Mouse (Mus musculus): ENCODE measurements around the gene Spen. TPM values are rescaled to one million over a fixed set of nuclear protein-coding genes. Genes with fewer than 3 reads are reported as not detected.

Gene Spen
- polyA plus RNA-seq, 1 experiment from 2014 or later: 12.3 TPM

DNA sequence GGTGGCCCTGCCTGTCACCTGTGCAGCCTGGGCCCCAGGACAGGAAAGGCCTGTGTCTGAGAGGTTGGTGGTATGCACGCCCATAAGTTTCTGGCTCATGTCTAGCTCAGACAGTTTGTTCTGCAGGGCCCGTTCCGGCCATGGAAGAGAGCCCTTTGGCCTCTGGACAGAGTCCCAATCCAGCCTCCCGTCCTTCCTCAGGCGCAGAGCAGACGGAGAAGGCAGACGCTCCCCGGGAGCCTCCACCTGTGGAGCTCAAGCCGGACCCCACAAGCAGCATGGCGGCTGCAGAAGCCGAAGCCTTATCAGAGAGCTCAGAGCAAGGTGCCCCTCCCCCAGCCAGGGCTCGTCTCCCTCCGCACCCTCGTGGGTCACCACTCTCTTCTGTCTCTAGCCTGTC, 74.9 kb downstream of the Spen start:
- 87% methylated on average over 14 of the region's 14 CpGs for WGBS
- H3K4me3 ChIP-seq: no peak overlapping the region
- H3K27me3 ChIP-seq (ENCODE audit: low read depth, poor library complexity, severe bottlenecking): no peaks in the 10 kb centered on the region
- H3K4me1 ChIP-seq: peaks cover 38% of the 10 kb centered on the region
- H3K27ac ChIP-seq (replicated peaks): no peak overlapping the region
- H3K36me3 ChIP-seq: peaks cover 87% of the 10 kb centered on the region
- no peak for DNase-seq (ENCODE audit: low spot score)
- no peaks in the 10 kb centered on the region for H3K9me3 ChIP-seq (replicated peaks)

DNA sequence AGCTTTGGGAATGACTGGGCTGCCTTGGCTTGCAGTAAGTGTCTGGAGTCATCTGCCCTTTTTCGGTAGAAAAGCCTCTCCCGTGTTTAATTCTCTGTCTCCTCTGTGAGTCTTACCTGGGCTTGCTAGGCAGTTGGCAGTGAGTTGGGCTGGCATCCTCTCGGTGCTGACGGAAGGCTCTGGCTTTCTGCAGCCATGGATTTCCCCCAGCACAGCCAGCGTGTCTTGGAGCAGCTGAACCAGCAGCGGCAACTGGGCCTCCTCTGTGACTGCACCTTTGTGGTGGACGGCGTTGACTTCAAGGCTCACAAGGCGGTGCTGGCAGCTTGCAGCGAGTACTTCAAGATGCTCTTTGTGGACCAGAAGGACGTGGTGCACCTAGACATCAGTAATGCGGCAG, 76.8 kb downstream of the Spen start:
- peak overlapping the region; percentile 3; the same call in 1 of the 2 replicates for H3K27ac ChIP-seq (replicated peaks)
- WGBS: 91% methylated on average over 12 of the region's 12 CpGs
- peaks cover 81% of the 10 kb centered on the region for H3K36me3 ChIP-seq

DNA sequence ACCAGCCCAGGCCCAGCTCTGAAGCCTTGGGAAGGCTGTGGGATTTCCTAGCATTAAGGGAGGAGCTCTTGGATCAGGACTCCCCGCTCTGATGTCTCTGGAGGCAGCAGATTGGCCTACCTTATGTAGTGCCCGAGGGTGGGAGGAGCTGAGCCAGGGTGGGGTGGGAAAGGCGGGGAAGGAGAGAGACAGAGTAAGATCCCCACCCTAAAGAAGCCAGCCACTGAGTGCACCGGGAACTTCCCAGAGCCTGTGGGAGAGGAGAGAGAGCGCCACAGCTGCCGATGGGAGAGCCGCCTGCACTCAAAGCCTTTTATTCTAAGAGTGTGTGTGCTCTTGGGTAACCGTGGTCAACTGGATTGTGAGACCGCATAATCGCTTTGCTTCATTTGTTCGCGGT, 77.3 kb downstream of the Spen start:
- H3K9me3 ChIP-seq (replicated peaks): no peaks in the 10 kb centered on the region

More for the DNA sequence above, 76.8 kb downstream of the Spen start:
- no peaks in the 10 kb centered on the region for H3K27me3 ChIP-seq (ENCODE audit: low read depth, poor library complexity, severe bottlenecking)
- no peak overlapping the region for H3K4me3 ChIP-seq
- peaks cover 47% of the 10 kb centered on the region for H3K4me1 ChIP-seq
- no peak for DNase-seq (ENCODE audit: low spot score)
- H3K9me3 ChIP-seq (replicated peaks): no peaks in the 10 kb centered on the region

DNA sequence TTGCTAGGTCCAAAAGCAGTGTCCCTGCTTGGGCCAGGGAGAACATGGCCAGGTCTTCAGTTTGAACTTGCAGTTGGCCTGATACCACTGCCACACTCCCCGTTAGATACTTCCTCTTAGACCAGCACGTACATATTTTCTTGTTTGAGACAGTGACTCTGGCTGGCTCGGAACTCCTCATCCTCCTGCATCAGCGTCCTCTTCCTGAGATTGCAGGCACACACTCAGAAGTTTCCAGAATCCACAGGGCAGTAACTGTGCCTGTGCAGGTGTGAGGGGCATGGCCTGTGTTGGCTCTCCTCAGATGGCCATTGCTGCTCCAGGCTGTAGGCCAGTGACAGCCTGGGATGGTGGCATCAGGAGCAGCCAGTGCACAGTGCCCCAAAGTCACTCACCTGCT, 77.9 kb downstream of the Spen start:
- Histone ChIP-seq H3K36me3 (peaks cover 81% of the 10 kb centered on the region), H3K9me3 (replicated peaks) (no peaks in the 10 kb centered on the region), H3K4me1 (peaks cover 40% of the 10 kb centered on the region), H3K4me3 (no peak overlapping the region), H3K27ac (replicated peaks) (no peak overlapping the region), H3K27me3 (ENCODE audit: low read depth, poor library complexity, severe bottlenecking) (no peaks in the 10 kb centered on the region)
- DNase-seq (ENCODE audit: low spot score): no peak
- WGBS: 90% methylated on average over 4 of the region's 4 CpGs

More for the DNA sequence above, 77.3 kb downstream of the Spen start:
- Histone ChIP-seq H3K4me3 (no peak overlapping the region), H3K27me3 (ENCODE audit: low read depth, poor library complexity, severe bottlenecking) (no peaks in the 10 kb centered on the region), H3K4me1 (peaks cover 46% of the 10 kb centered on the region), H3K27ac (replicated peaks) (0 out of 2 replicates have a peak overlapping the region, but pooled peaks have one; percentile 30), H3K36me3 (peaks cover 81% of the 10 kb centered on the region)
- DNase-seq (ENCODE audit: low spot score): no peak
- 64% methylated on average over 12 of the region's 12 CpGs for WGBS

DNA sequence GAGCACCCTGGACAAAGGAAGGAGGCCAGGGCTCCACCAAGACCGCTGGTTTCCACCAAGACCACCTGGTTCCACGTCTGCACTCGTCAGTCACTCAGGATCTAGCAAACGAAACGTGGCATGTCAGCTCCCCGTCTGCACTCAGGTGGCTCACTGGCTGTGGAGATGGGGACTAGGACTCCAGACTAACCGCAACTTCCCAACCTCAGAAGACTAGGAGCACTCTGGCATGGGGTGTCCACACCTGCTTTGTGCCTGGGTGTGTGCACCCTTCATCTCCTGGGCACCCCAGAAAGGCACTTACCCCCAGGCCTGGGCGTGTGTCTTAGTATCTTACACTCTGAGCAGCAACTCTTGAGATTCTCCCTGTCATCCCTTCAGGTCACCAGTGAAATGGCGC, 78.6 kb downstream of the Spen start:
- Histone ChIP-seq H3K36me3 (peaks cover 81% of the 10 kb centered on the region), H3K4me3 (no peak overlapping the region), H3K4me1 (peaks cover 42% of the 10 kb centered on the region), H3K9me3 (replicated peaks) (no peaks in the 10 kb centered on the region), H3K27ac (replicated peaks) (no peak overlapping the region), H3K27me3 (ENCODE audit: low read depth, poor library complexity, severe bottlenecking) (no peaks in the 10 kb centered on the region)
- no peak for DNase-seq (ENCODE audit: low spot score)
- 91% methylated on average over 9 of the region's 9 CpGs for WGBS

DNA sequence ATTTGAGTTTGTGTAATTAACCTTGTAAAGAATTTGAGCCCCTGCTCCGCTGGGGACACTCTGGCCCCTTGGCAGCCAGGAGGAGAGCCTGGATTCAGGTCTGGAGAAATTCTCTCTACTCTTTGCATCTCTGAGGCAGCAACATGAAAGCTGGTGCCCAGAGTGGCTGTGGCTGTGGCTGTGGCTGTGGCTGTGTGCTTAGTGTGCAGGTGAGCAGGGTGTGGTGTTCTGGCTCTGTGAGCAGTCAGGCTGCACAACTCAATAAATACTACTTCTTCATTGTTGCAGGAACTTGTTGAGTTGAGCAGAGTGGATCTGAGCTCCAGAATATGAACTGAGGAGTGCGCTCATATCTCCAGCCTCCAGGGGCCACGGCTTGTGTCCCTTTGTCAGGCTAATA, 79.5 kb downstream of the Spen start:
- WGBS: 80% methylated on average over 3 of the region's 3 CpGs
- peaks cover 80% of the 10 kb centered on the region for H3K36me3 ChIP-seq
- H3K27me3 ChIP-seq (ENCODE audit: low read depth, poor library complexity, severe bottlenecking): no peaks in the 10 kb centered on the region
- H3K27ac ChIP-seq (replicated peaks): 0 out of 2 replicates have a peak overlapping the region, but pooled peaks have one; percentile 4
- H3K4me1 ChIP-seq: peaks cover 42% of the 10 kb centered on the region
- no peak overlapping the region for H3K4me3 ChIP-seq
- no peaks in the 10 kb centered on the region for H3K9me3 ChIP-seq (replicated peaks)
- no peak for DNase-seq (ENCODE audit: low spot score)

DNA sequence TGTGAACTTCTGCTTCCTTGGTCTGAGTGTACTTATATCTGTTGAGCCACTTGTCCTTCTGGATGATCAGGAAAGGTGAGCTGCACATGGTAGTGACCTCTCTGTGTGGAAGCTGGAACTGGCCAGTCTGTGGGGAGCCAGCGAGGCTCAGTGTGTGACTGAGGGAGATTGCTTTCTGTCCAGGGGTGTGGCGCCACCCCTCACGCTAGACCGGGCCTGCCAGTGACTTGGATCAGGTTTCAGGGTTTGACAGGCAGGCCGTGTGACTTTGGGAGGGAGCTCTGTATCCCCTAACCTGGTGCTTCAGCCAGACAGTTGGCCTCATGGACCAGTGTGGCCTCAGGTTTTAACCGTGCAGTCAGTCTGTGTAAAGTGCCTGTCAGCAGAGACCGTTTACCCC, 80.2 kb downstream of the Spen start:
- Histone ChIP-seq H3K4me3 (no peak overlapping the region), H3K27me3 (ENCODE audit: low read depth, poor library complexity, severe bottlenecking) (no peaks in the 10 kb centered on the region), H3K27ac (replicated peaks) (peak overlapping the region; percentile 65; the same call in 1 of the 2 replicates), H3K4me1 (peaks cover 42% of the 10 kb centered on the region), H3K36me3 (peaks cover 80% of the 10 kb centered on the region), H3K9me3 (replicated peaks) (no peaks in the 10 kb centered on the region)
- WGBS: 19% methylated on average over 7 of the region's 7 CpGs
- DNase-seq (ENCODE audit: low spot score): no peak

DNA sequence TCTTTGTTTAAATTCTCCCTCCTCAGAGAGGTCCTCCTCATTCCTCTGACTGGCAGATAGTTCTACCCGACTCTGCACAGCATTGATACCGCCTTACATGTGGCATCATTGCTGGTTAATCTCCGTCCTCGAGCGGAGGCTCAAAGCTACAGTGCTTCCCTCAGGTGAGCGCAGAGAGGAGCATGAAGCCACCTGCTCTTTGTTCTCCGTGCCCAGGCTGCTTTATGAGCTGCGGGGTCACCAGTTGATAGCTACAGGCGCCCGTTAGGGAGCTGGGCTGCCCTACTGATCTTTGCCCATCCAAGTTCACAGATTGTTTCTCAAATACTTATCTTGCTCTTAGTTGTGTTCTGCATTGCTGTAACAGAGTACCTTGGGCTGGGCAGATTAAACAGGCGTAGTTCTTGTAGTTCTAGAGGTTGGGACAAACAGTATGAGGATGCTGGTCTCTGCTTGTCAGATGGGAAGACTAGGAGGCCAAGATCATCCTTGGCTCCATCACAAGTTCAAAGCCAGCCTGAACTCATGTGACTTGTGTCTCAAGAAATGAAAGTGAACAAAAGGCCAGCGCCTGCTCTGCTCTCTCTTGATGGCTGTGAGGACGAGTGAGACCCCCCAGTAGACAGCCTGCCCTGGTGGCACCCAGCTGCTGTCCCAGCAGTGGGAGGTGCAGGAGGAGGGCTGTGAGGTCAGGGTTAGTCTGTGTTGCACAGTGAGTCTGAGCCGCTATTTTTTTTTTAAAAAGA, 82.0 kb downstream of the Spen start:
- Histone ChIP-seq H3K4me1 (peaks cover 37% of the 10 kb centered on the region), H3K9me3 (replicated peaks) (no peaks in the 10 kb centered on the region), H3K27ac (replicated peaks) (no peak overlapping the region), H3K36me3 (peaks cover 80% of the 10 kb centered on the region), H3K4me3 (no peak overlapping the region), H3K27me3 (ENCODE audit: low read depth, poor library complexity, severe bottlenecking) (no peaks in the 10 kb centered on the region)
- WGBS: 93% methylated on average over 14 of the region's 14 CpGs
- no peak for DNase-seq (ENCODE audit: low spot score)

DNA sequence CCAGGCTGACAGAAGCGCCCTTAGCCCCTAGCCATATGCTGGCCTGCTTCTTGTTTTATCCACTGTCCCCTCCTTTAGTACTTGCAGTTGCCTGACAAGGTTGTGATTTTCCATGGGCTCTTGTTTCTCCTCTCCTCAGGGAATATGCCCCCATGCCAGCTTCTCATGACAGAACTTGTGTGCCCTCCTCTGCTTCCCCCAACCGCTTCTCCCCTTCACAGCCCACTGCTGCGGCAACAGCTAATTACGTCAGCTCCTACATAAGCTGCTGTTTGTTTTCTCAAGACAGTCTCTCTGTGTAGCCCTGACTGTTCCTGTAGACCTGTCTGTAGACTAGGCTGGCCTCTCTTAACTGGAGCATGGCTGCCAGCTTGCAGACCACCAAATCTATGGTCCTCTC, 82.9 kb downstream of the Spen start:
- H3K36me3 ChIP-seq: peaks cover 82% of the 10 kb centered on the region
- no peak for DNase-seq (ENCODE audit: low spot score)
- no peak overlapping the region for H3K27ac ChIP-seq (replicated peaks)
- H3K9me3 ChIP-seq (replicated peaks): no peaks in the 10 kb centered on the region
- H3K27me3 ChIP-seq (ENCODE audit: low read depth, poor library complexity, severe bottlenecking): no peaks in the 10 kb centered on the region
- H3K4me1 ChIP-seq: peaks cover 28% of the 10 kb centered on the region
- H3K4me3 ChIP-seq: no peak overlapping the region
- 72% methylated on average over 4 of the region's 4 CpGs for WGBS

DNA sequence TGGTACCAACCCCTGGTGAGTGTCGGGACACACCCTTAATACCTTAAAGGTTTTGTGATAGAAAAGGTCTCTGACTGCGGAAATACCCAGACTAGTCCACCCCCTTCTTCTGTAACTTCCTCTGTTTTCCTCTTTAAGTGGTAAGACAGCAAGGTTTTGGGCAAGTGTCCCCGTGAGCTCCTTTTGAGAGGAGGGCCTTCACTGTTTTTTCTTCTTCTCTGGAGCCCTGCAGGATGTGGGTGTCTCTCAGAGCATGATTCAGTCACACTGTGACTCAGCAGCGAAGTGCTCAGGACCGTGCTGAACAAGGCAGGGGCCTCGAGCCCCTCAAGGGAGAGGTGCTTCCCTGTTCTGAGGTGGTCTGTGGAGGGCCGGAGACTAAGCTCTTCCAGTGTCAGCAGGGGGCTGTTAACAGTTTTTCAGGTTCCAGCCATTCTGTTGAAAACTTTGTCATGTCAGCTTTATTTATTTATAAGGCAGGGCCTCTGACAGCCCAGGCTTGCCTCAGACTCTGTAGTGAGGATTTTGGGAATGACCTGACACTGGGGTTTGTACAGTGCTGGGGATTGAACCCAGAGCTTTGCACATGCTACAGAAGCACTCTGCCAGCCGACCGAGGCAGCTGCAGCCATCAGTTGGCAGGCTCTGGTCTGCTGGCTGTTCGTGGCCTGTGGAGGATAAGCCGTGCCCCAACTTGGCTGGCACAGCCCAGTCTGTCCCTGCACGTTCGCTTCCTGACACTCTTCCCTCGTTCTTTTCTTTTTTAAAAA, 83.6 kb downstream of the Spen start:
- no peak overlapping the region for H3K27ac ChIP-seq (replicated peaks)
- no peak for DNase-seq (ENCODE audit: low spot score)
- no peaks in the 10 kb centered on the region for H3K27me3 ChIP-seq (ENCODE audit: low read depth, poor library complexity, severe bottlenecking)
- 83% methylated on average over 14 of the region's 14 CpGs for WGBS
- peaks cover 23% of the 10 kb centered on the region for H3K4me1 ChIP-seq
- H3K4me3 ChIP-seq: no peak overlapping the region
- H3K36me3 ChIP-seq: peaks cover 82% of the 10 kb centered on the region
- no peaks in the 10 kb centered on the region for H3K9me3 ChIP-seq (replicated peaks)

DNA sequence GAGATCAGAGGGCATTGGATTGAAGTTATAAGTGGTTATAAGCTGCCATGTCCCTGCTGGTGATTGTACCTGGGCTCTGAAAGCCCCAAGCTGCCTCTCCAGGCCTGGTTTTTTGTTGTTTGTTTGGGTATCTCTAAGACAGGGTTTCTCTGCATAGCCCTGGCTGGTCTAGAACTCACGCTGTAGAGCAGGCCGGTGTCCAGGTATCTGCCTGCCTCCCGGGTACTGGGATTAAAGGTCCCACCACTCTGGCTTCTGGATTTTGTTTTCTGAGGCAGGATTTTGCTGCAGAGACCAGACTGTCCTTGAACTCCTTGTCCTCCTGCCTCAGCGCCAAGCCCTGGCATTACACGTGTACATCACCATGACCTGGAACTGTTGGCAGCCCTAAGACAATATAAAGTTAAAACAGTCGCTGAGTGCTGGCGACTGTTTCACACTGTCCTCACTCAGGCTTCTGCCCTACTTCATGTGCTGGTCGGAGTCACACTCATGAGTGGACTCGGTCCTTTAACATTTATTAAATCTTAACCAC, 86.4 kb downstream of the Spen start:
- Histone ChIP-seq H3K27me3 (ENCODE audit: low read depth, poor library complexity, severe bottlenecking) (no peaks in the 10 kb centered on the region), H3K4me1 (0 out of 2 replicates have a peak, but pooled peaks cover 4% of the 10 kb centered on the region), H3K4me3 (no peak overlapping the region), H3K27ac (replicated peaks) (no peak overlapping the region), H3K9me3 (replicated peaks) (no peaks in the 10 kb centered on the region), H3K36me3 (peaks cover 97% of the 10 kb centered on the region)
- WGBS: 94% methylated on average over 9 of the region's 9 CpGs
- no peak for DNase-seq (ENCODE audit: low spot score)

DNA sequence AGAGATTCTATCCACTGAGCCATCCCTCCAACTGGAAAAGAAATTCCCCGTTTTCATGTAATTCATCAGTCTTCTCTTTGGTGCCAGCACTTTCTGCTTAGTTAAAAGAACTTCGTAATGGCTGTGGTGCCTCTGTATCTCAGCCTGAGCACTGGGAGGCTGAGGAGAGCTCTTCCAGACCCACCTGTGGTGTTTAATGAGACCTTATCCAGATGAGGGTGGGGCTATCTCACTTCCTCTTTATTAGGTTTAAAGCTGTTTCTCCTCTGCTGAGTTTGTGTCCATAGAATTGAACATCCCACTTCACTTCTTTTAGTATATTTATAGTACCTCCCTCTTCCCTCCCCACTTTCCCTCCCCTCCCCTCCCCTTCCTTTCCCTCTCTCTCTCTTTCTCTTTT, 87.1 kb downstream of the Spen start:
- Histone ChIP-seq H3K27ac (replicated peaks) (no peak overlapping the region), H3K4me3 (no peak overlapping the region), H3K36me3 (peaks cover 99% of the 10 kb centered on the region), H3K27me3 (ENCODE audit: low read depth, poor library complexity, severe bottlenecking) (no peaks in the 10 kb centered on the region), H3K4me1 (peaks cover 8% of the 10 kb centered on the region), H3K9me3 (replicated peaks) (no peaks in the 10 kb centered on the region)
- DNase-seq (ENCODE audit: low spot score): no peak
- 85% methylated on average over 2 of the region's 2 CpGs for WGBS

DNA sequence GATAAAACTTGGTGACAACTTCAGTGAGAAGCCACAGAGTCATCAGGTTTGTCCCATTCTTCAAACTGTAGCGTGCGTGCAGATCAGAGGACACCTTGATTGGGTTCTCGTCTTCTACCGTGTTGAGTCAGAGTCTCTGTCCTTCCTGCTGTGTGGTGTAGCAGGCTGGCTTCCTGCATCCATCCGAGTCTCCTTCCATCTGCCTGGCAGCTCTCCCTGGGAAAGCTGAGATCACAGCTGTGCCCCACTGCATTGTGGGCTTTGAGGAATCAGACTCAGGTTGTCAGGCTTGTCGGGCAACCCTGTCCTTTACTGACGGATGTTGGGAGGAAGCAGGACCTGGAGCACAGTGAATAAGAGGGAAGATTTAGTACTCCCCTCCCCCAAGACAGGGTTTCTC, 92.2 kb downstream of the Spen start:
- Histone ChIP-seq H3K27ac (replicated peaks) (no peak overlapping the region), H3K27me3 (ENCODE audit: low read depth, poor library complexity, severe bottlenecking) (no peaks in the 10 kb centered on the region), H3K4me3 (0 out of 2 replicates have a peak overlapping the region, but pooled peaks have one; percentile 97), H3K4me1 (peaks cover 25% of the 10 kb centered on the region), H3K9me3 (replicated peaks) (no peaks in the 10 kb centered on the region), H3K36me3 (peaks cover 51% of the 10 kb centered on the region)
- no peak for DNase-seq (ENCODE audit: low spot score)
- WGBS: 81% methylated on average over 7 of the region's 7 CpGs
